Mouse (Mus musculus): ENCODE measurements around the gene Rbfox2. TPM values are rescaled to one million over a fixed set of nuclear protein-coding genes. Genes with fewer than 3 reads are reported as not detected.

The Rbfox2 gene
- polyA plus RNA-seq, 1 experiment, result 177 TPM

DNA sequence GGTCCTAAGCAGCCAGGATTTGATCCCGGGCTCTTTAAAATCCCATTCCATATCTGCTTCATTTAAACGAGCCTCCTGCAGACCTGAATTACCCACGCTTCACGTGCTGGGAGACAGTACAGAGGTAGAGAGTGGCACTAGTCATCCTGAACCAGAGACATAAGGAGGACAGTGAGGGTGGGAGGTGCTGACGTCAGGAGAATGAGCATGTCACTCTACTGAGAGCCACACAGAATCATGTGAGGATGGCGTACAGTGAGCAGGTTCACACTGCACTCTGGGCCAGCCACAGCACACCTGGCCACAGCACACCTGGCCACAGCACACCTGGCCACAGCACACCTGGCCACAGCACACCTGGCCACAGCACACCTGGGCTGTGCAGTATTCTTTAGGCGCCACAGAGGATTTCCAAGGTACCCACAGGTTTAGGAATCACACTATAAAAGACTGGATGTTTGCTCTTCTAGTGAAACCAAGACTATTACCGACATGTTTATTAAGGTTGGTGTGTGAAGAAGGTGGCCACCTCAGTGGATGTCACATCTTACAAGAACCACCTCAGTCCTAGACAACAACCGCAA is 190.6 kb downstream of the Rbfox2 start:
- Histone ChIP-seq H3K27ac (ENCODE audit: insufficient read depth, low read length) (no peak overlapping the region), H3K27me3 (ENCODE audit: control insufficient read depth, insufficient read depth, low read length) (no peaks in the 10 kb centered on the region), H3K4me3 (replicated peaks; ENCODE audit: insufficient read depth, low read depth, low read length) (no peak overlapping the region), H3K4me1 (ENCODE audit: control insufficient read depth, insufficient read depth, low read length) (peaks cover 10% of the 10 kb centered on the region)
- TF ChIP-seq POLR2A (IDR thresholded peaks at IDR 0.05; ENCODE audit: borderline replicate concordance, insufficient read depth, low read length), result no peak
- TF ChIP-seq CTCF (IDR thresholded peaks at IDR 0.05; ENCODE audit: borderline replicate concordance, insufficient read depth, low read depth, low read length), result no peak
- WGBS, result 57% methylated on average over 9 of the region's 9 CpGs
- peak in 1 of 2 experiments; percentile 37 for DNase-seq

DNA sequence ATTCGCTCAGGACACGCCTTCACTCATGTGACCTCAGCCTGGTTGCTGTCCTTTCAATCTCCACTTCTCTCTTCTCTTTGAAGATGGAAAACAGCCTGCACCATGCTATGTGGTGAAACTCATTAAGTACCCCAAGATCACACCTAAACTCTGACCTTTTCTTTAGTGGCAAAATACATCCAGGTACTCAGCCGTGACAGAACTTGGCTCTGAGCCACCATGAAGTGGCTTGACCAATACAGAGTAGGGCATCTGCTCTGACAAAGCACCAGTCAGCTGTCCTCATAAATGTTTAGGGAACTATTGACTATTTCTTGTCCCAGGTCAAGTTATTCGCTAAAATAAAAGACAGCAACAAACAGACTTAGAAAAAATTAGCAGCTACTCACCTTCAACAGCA is 191.3 kb downstream of the Rbfox2 start:
- Histone ChIP-seq H3K4me3 (replicated peaks; ENCODE audit: insufficient read depth, low read depth, low read length) (no peak overlapping the region), H3K27ac (ENCODE audit: insufficient read depth, low read length) (no peak overlapping the region), H3K27me3 (ENCODE audit: control insufficient read depth, insufficient read depth, low read length) (no peaks in the 10 kb centered on the region), H3K4me1 (ENCODE audit: control insufficient read depth, insufficient read depth, low read length) (peaks cover 10% of the 10 kb centered on the region)
- DNase-seq, result peak in 1 of 2 experiments; percentile 31
- TF ChIP-seq CTCF (IDR thresholded peaks at IDR 0.05; ENCODE audit: borderline replicate concordance, insufficient read depth, low read depth, low read length) (no peak), POLR2A (IDR thresholded peaks at IDR 0.05; ENCODE audit: borderline replicate concordance, insufficient read depth, low read length) (no peak)
- WGBS, result 64% methylated on average over 4 of the region's 4 CpGs

DNA sequence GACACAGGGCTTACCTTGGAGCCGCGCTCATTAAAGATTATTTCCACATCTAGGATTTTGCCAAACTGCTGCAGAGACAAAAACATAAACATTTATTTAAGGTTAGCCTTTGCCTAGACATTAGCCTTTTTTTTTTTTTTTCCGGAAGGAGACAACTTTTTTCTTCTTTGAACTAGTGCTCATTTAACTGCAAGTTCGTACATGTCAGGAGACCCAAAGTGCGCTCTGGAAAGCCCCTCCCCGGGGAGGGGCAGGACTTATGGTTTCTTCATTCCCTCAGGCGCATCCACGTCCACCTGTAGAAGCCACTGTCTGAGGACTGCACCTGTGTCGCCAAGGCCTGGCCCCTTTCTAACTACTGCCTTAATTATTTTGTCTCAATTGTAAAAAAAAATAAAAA is 193.2 kb downstream of the Rbfox2 start:
- DNase-seq, result no peak
- H3K4me3 ChIP-seq (replicated peaks; ENCODE audit: insufficient read depth, low read depth, low read length), result no peak overlapping the region
- H3K27me3 ChIP-seq (ENCODE audit: control insufficient read depth, insufficient read depth, low read length), result no peaks in the 10 kb centered on the region
- H3K4me1 ChIP-seq (ENCODE audit: control insufficient read depth, insufficient read depth, low read length), result peaks cover 10% of the 10 kb centered on the region
- TF ChIP-seq CTCF (IDR thresholded peaks at IDR 0.05; ENCODE audit: borderline replicate concordance, insufficient read depth, low read depth, low read length) (no peak), POLR2A (IDR thresholded peaks at IDR 0.05; ENCODE audit: borderline replicate concordance, insufficient read depth, low read length) (no peak)
- no peak overlapping the region for H3K27ac ChIP-seq (ENCODE audit: insufficient read depth, low read length)
- 93% methylated on average over 9 of the region's 9 CpGs for WGBS

DNA sequence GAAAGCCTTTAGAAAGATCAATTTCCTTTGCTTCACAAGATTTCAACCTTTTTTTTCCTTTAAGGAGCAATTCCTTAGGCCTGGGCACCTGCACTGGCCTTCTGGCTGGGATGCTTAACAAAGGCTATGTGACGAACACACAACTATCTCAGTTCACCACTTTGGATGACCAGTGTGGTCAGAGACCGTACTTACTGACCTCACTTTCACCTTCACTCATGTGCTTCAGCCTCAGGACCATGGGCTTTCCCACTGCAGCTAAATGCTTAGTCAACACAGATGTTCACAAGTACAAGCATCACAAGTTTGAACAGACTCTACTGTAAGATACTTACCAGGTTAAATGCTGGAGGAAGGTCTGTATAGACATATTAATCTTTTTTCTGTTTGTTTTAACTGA is 194.4 kb downstream of the Rbfox2 start:
- Histone ChIP-seq H3K27ac (ENCODE audit: insufficient read depth, low read length) (no peak overlapping the region), H3K4me3 (replicated peaks; ENCODE audit: insufficient read depth, low read depth, low read length) (no peak overlapping the region), H3K27me3 (ENCODE audit: control insufficient read depth, insufficient read depth, low read length) (no peaks in the 10 kb centered on the region), H3K4me1 (ENCODE audit: control insufficient read depth, insufficient read depth, low read length) (peaks cover 7% of the 10 kb centered on the region)
- 91% methylated on average over 2 of the region's 2 CpGs for WGBS
- no peak for TF ChIP-seq CTCF (IDR thresholded peaks at IDR 0.05; ENCODE audit: borderline replicate concordance, insufficient read depth, low read depth, low read length)
- TF ChIP-seq POLR2A (IDR thresholded peaks at IDR 0.05; ENCODE audit: borderline replicate concordance, insufficient read depth, low read length), result no peak
- DNase-seq, result no peak

DNA sequence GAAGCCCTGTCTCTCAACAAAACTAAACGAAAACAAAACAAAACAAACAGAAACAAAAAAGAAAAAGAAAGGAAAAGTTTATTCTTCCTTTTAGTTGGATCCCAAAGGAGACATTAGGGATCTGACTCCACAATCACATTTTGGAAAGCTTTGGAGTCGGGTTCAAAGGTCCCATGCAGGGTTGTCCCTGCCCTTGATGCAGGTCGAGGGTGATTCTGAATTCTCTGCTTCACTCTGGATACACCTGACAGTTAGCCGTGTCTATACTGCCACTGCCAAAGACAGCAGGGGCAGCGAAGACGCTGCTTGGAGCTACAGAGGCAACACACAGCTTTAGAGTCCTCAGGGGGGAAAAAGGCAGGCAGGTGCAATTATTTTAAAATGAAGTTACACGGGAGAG is 194.9 kb downstream of the Rbfox2 start:
- TF ChIP-seq CTCF (IDR thresholded peaks at IDR 0.05; ENCODE audit: borderline replicate concordance, insufficient read depth, low read depth, low read length) (no peak), POLR2A (IDR thresholded peaks at IDR 0.05; ENCODE audit: borderline replicate concordance, insufficient read depth, low read length) (no peak)
- no peak for DNase-seq
- 61% methylated on average over 7 of the region's 7 CpGs for WGBS
- Histone ChIP-seq H3K4me3 (replicated peaks; ENCODE audit: insufficient read depth, low read depth, low read length) (no peak overlapping the region), H3K4me1 (ENCODE audit: control insufficient read depth, insufficient read depth, low read length) (peaks cover 7% of the 10 kb centered on the region), H3K27ac (ENCODE audit: insufficient read depth, low read length) (no peak overlapping the region), H3K27me3 (ENCODE audit: control insufficient read depth, insufficient read depth, low read length) (no peaks in the 10 kb centered on the region)

DNA sequence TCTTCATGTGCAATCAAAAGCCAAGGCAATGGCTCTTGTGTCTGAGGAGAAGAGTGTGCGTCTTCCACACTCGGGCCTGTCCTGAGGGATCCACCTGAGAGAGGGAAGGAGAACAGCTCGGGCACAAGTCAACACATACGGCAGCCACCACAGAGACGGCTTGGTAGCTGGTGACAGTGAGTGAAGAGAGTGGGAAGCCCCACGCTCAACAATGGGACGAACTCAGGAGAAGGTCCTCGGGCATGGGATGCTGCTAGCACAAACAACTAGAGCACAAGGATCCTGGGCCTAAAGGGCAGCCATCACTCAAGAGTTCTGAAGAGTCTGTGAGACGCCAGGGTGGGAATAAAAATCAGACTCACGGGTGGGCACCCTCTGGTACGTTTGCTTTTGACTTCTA is 196.4 kb downstream of the Rbfox2 start:
- 91% methylated on average over 11 of the region's 11 CpGs for WGBS
- Histone ChIP-seq H3K27me3 (ENCODE audit: control insufficient read depth, insufficient read depth, low read length) (no peaks in the 10 kb centered on the region), H3K27ac (ENCODE audit: insufficient read depth, low read length) (no peak overlapping the region), H3K4me3 (replicated peaks; ENCODE audit: insufficient read depth, low read depth, low read length) (no peak overlapping the region), H3K4me1 (ENCODE audit: control insufficient read depth, insufficient read depth, low read length) (peaks cover 3% of the 10 kb centered on the region)
- DNase-seq, result no peak
- TF ChIP-seq POLR2A (IDR thresholded peaks at IDR 0.05; ENCODE audit: borderline replicate concordance, insufficient read depth, low read length), result no peak
- no peak for TF ChIP-seq CTCF (IDR thresholded peaks at IDR 0.05; ENCODE audit: borderline replicate concordance, insufficient read depth, low read depth, low read length)

GRCm38 (mm10) chr15:77107169-77107908 is 199.5 kb downstream of the Rbfox2 start:
- no peaks in the 10 kb centered on the region for H3K27me3 ChIP-seq (ENCODE audit: control insufficient read depth, insufficient read depth, low read length)
- no peak overlapping the region for H3K4me3 ChIP-seq (replicated peaks; ENCODE audit: insufficient read depth, low read depth, low read length)
- DNase-seq, result peak; percentile 34 to 45
- 67% methylated on average over 10 of the region's 10 CpGs for WGBS
- no peaks in the 10 kb centered on the region; the same call in 1 of the 2 replicates for H3K4me1 ChIP-seq (ENCODE audit: control insufficient read depth, insufficient read depth, low read length)
- no peak for TF ChIP-seq CTCF (IDR thresholded peaks at IDR 0.05; ENCODE audit: borderline replicate concordance, insufficient read depth, low read depth, low read length)
- TF ChIP-seq POLR2A (IDR thresholded peaks at IDR 0.05; ENCODE audit: borderline replicate concordance, insufficient read depth, low read length), result no peak
- no peak overlapping the region for H3K27ac ChIP-seq (ENCODE audit: insufficient read depth, low read length)

DNA sequence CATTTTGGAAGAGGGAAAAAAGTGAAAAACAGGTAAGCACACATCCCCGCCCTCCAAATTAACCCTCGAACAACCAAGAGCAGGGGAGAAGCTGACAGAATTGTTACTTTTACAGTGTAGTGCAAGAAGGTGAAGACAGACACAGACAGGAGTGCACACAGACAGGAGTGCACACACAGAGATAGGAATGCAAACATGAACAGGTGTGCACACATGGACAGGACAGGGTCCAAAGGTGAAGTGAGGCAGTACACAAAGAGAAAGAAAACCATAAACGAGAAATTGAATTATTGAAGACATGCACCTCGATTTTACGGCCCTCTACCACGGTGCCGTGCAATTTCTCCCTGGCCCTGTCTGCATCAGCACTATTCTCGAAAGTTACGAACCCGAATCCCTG is 201.5 kb downstream of the Rbfox2 start:
- DNase-seq, result no peak
- H3K4me3 ChIP-seq (replicated peaks; ENCODE audit: insufficient read depth, low read depth, low read length), result no peak overlapping the region
- no peaks in the 10 kb centered on the region for H3K27me3 ChIP-seq (ENCODE audit: control insufficient read depth, insufficient read depth, low read length)
- WGBS, result 94% methylated on average over 10 of the region's 10 CpGs
- no peaks in the 10 kb centered on the region; the same call in 1 of the 2 replicates for H3K4me1 ChIP-seq (ENCODE audit: control insufficient read depth, insufficient read depth, low read length)
- H3K27ac ChIP-seq (ENCODE audit: insufficient read depth, low read length), result no peak overlapping the region
- TF ChIP-seq POLR2A (IDR thresholded peaks at IDR 0.05; ENCODE audit: borderline replicate concordance, insufficient read depth, low read length), result no peak
- TF ChIP-seq CTCF (IDR thresholded peaks at IDR 0.05; ENCODE audit: borderline replicate concordance, insufficient read depth, low read depth, low read length), result no peak

Measured in cerebellum, adult 2 months (tissue).